Mouse (Mus musculus): Measurements from ENCODE around the gene Macrod2. TPM values are rescaled to one million over a fixed set of nuclear protein-coding genes. Genes with fewer than 3 reads are reported as not detected.

The Macrod2 gene
- polyA plus RNA-seq, 1 experiment from 2014 or later: 25.7 TPM

DNA sequence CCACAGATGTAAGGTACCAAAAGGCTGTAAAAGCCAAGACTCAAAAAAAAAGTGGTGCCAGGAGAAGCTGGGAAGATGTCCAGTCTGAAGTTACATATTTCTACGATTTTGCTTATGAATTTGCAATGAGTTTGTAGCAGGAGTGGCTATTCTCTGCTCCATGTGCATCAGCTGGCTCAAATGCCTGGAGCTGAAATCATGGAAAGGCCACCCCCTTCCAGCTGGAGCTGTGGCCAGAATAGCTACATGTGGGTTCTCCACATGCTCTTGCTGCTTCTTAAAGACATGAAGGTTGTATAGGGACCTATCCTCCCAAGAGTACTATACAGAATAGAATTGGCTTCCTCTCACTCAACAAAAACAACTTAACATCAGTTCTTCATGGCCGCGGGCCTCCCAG, 1777.6 kb downstream of the Macrod2 start:
- Histone ChIP-seq H3K9me3 (ENCODE audit: control insufficient read depth) (no peaks in the 10 kb centered on the region), H3K36me3 (ENCODE audit: control insufficient read depth, insufficient read depth) (no peaks in the 10 kb centered on the region), H3K27me3 (replicated peaks; ENCODE audit: control insufficient read depth, insufficient read depth, low read length) (no peaks in the 10 kb centered on the region), H3K4me3 (ENCODE audit: low read depth, low read length) (no peak overlapping the region), H3K9ac (ENCODE audit: low read depth, low read length) (no peak overlapping the region), H3K27ac (ENCODE audit: low read depth, low read length) (no peak overlapping the region), H3K4me1 (replicated peaks; ENCODE audit: control insufficient read depth, insufficient read depth, low read length) (no peaks in the 10 kb centered on the region), H3K4me2 (replicated peaks; ENCODE audit: low read depth) (no peak overlapping the region)
- ATAC-seq: no peak
- WGBS: 91% methylated on average over 3 of the region's 3 CpGs
- TF ChIP-seq CTCF (IDR thresholded peaks at IDR 0.05; ENCODE audit: low read depth): no peak

DNA sequence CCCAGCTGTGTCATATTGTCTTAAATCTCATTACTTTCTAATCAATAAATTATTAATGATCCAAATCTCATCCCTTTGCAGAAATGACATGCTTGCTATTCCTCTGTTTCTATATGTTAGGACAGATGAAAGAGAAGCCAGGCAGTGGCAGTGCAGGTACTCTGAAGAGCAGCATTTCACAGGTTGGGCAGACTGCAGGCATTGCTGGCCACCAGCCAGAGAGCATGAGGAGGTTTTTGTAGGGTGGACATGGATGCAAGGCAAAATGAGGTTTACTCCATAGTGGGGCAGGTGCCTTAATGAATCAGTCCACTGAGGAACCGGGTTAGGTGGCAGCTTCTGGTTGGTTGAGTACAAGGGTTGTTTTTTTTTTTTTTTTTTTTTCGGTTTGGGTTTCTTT, 1778.9 kb downstream of the Macrod2 start:
- Histone ChIP-seq H3K27ac (ENCODE audit: low read depth, low read length) (no peak overlapping the region), H3K9ac (ENCODE audit: low read depth, low read length) (no peak overlapping the region), H3K4me2 (replicated peaks; ENCODE audit: low read depth) (no peak overlapping the region), H3K36me3 (ENCODE audit: control insufficient read depth, insufficient read depth) (no peaks in the 10 kb centered on the region), H3K27me3 (replicated peaks; ENCODE audit: control insufficient read depth, insufficient read depth, low read length) (no peaks in the 10 kb centered on the region), H3K4me3 (ENCODE audit: low read depth, low read length) (no peak overlapping the region), H3K4me1 (replicated peaks; ENCODE audit: control insufficient read depth, insufficient read depth, low read length) (no peaks in the 10 kb centered on the region), H3K9me3 (ENCODE audit: control insufficient read depth) (no peaks in the 10 kb centered on the region)
- no peak for TF ChIP-seq CTCF (IDR thresholded peaks at IDR 0.05; ENCODE audit: low read depth)
- WGBS: 74% methylated on average over 2 of the region's 2 CpGs
- no peak for ATAC-seq

DNA sequence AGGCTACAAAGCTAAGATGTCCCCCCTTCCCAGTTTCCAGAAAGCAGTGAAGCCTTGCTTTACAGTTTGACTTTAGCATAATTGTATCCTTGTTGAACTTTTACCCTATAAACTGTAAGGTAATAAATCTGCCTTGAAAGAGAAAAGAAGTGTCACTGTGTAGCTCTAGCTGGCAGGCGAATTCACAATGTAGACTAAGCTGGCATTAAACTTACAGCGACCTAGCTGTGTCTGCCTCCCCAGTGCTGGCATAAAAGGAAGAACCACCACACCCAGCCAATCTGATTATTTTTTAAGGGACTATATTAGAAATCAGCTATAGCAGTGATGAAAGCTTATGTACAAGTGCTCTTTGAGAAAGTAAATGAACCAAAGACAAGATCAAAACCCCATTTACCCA, 1791.8 kb downstream of the Macrod2 start:
- no peak for TF ChIP-seq CTCF (IDR thresholded peaks at IDR 0.05; ENCODE audit: low read depth)
- H3K36me3 ChIP-seq (ENCODE audit: control insufficient read depth, insufficient read depth): no peaks in the 10 kb centered on the region
- no peak overlapping the region for H3K27ac ChIP-seq (ENCODE audit: low read depth, low read length)
- H3K9ac ChIP-seq (ENCODE audit: low read depth, low read length): no peak overlapping the region
- no peak overlapping the region for H3K4me2 ChIP-seq (replicated peaks; ENCODE audit: low read depth)
- no peak for ATAC-seq
- no peaks in the 10 kb centered on the region for H3K9me3 ChIP-seq (ENCODE audit: control insufficient read depth)
- H3K27me3 ChIP-seq (replicated peaks; ENCODE audit: control insufficient read depth, insufficient read depth, low read length): no peaks in the 10 kb centered on the region
- no peaks in the 10 kb centered on the region for H3K4me1 ChIP-seq (replicated peaks; ENCODE audit: control insufficient read depth, insufficient read depth, low read length)
- WGBS: 60% methylated on average over 2 of the region's 2 CpGs
- H3K4me3 ChIP-seq (ENCODE audit: low read depth, low read length): no peak overlapping the region

DNA sequence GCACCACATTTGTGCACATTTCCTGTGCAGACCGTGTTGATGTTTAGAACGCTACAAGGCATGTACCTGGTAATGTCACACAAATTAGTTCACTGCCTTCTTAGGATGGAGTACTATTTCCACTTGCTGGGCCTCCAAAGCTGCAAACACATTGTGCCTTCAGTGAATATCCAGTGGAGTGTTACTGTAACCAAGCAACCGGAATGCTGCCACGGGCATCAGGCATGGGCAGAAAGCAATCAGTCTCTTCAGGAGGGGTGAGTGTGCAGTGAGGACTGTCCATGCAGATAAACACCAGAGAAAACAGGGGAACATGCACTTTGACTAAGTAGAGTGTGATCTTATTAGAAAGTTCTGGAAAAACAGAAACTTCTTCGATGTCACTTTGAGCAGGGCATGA, 1792.3 kb downstream of the Macrod2 start:
- no peak overlapping the region for H3K4me3 ChIP-seq (ENCODE audit: low read depth, low read length)
- H3K27ac ChIP-seq (ENCODE audit: low read depth, low read length): no peak overlapping the region
- no peaks in the 10 kb centered on the region for H3K9me3 ChIP-seq (ENCODE audit: control insufficient read depth)
- H3K4me2 ChIP-seq (replicated peaks; ENCODE audit: low read depth): no peak overlapping the region
- H3K4me1 ChIP-seq (replicated peaks; ENCODE audit: control insufficient read depth, insufficient read depth, low read length): no peaks in the 10 kb centered on the region
- H3K36me3 ChIP-seq (ENCODE audit: control insufficient read depth, insufficient read depth): no peaks in the 10 kb centered on the region
- WGBS: 69% methylated on average over 5 of the region's 5 CpGs
- no peak overlapping the region for H3K9ac ChIP-seq (ENCODE audit: low read depth, low read length)
- H3K27me3 ChIP-seq (replicated peaks; ENCODE audit: control insufficient read depth, insufficient read depth, low read length): no peaks in the 10 kb centered on the region
- no peak for TF ChIP-seq CTCF (IDR thresholded peaks at IDR 0.05; ENCODE audit: low read depth)
- no peak for ATAC-seq

DNA sequence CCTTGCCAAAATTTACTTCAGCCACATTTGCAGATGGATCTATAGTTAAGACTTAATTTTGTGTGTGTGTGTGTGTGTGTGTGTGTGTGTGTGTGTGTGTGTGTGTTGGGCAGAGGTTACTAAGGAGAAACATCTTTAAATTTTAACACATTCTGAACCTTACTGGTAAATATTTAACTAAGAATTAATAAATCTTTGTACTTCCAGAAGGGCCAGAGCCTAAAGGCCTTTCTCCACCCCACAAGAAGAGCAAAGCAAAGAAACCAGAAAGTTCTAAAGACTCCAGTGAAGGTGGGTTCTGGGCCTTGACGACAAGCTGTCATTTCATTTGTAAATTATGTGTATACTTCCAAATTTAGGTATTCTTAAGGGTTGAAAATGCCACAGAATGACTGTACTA, 1822.3 kb downstream of the Macrod2 start:
- H3K4me3 ChIP-seq (ENCODE audit: low read depth, low read length): no peak overlapping the region
- H3K27me3 ChIP-seq (replicated peaks; ENCODE audit: control insufficient read depth, insufficient read depth, low read length): no peaks in the 10 kb centered on the region
- H3K36me3 ChIP-seq (ENCODE audit: control insufficient read depth, insufficient read depth): no peaks in the 10 kb centered on the region
- H3K27ac ChIP-seq (ENCODE audit: low read depth, low read length): no peak overlapping the region
- 76% methylated on average over 1 of the region's 1 CpGs for WGBS
- no peaks in the 10 kb centered on the region for H3K9me3 ChIP-seq (ENCODE audit: control insufficient read depth)
- TF ChIP-seq CTCF (IDR thresholded peaks at IDR 0.05; ENCODE audit: low read depth): no peak
- H3K4me2 ChIP-seq (replicated peaks; ENCODE audit: low read depth): no peak overlapping the region
- ATAC-seq: no peak
- H3K4me1 ChIP-seq (replicated peaks; ENCODE audit: control insufficient read depth, insufficient read depth, low read length): no peaks in the 10 kb centered on the region
- H3K9ac ChIP-seq (ENCODE audit: low read depth, low read length): no peak overlapping the region

DNA sequence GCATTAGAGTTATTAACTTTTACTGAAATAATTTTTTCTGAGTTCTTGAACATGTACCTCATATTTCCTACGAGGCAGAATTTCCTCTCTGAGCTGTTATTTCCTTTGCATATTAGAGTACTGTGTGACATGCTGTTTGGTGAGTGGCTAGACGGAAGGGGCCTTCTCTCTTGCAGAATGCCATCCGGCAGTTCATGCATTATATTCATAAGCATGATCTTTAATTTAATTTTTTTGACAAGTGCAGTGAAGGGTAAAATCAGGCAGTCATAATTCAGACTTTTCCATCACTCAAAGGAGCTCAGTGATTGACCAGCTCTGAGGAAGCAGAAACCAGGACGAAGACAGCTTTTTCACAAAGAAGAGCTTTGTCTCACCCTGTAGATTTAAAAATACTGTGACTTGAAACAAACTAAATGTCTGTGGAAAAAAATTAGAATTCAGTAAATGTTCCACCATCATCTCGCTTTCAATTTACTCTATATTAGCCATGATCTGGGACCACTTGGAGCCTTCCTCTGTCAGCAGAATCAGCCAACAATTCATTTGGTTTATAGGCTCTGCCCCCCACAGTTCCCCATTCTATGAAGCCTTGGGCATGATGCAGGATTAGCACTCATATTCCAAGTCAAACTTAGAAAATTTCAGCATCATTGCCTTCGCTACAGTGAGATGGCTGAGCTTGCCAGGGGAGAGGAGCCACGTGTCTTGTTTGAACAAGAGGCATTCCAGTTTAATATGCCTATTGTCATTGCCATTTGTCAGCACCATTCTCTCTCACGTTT, 1827.2 kb downstream of the Macrod2 start:
- H3K9me3 ChIP-seq (ENCODE audit: control insufficient read depth): no peaks in the 10 kb centered on the region
- H3K9ac ChIP-seq (ENCODE audit: low read depth, low read length): no peak overlapping the region
- no peaks in the 10 kb centered on the region for H3K27me3 ChIP-seq (replicated peaks; ENCODE audit: control insufficient read depth, insufficient read depth, low read length)
- no peaks in the 10 kb centered on the region for H3K36me3 ChIP-seq (ENCODE audit: control insufficient read depth, insufficient read depth)
- WGBS: 64% methylated on average over 8 of the region's 8 CpGs
- TF ChIP-seq CTCF (IDR thresholded peaks at IDR 0.05; ENCODE audit: low read depth): no peak
- H3K27ac ChIP-seq (ENCODE audit: low read depth, low read length): no peak overlapping the region
- no peaks in the 10 kb centered on the region for H3K4me1 ChIP-seq (replicated peaks; ENCODE audit: control insufficient read depth, insufficient read depth, low read length)
- H3K4me3 ChIP-seq (ENCODE audit: low read depth, low read length): no peak overlapping the region
- no peak overlapping the region for H3K4me2 ChIP-seq (replicated peaks; ENCODE audit: low read depth)
- ATAC-seq: no peak

All from intestine, postnatal 0 days (tissue).